Mouse (Mus musculus) testis, adult 2 months (tissue): ENCODE results near the gene Rtn1.

ENCODE experiments used
- CTCF ChIP-seq: fragments of 200-500 bp; IDR thresholded peaks from 2 replicates; pipeline ENCODE4 v1.5.1; 2012; ENCODE audit warnings: low read depth, mild to moderate bottlenecking, inconsistent platforms, low read length, moderate library complexity; ENCODE audit not compliant: control insufficient read depth, insufficient read depth, insufficient replicate concordance
- POLR2A ChIP-seq: fragments of 200-500 bp; IDR thresholded peaks from 2 replicates; pipeline ENCODE4 v1.6.1; 2012; ENCODE audit warnings: low read depth, mild to moderate bottlenecking, inconsistent platforms, low read length, moderate library complexity; ENCODE audit not compliant: control insufficient read depth

DNA sequence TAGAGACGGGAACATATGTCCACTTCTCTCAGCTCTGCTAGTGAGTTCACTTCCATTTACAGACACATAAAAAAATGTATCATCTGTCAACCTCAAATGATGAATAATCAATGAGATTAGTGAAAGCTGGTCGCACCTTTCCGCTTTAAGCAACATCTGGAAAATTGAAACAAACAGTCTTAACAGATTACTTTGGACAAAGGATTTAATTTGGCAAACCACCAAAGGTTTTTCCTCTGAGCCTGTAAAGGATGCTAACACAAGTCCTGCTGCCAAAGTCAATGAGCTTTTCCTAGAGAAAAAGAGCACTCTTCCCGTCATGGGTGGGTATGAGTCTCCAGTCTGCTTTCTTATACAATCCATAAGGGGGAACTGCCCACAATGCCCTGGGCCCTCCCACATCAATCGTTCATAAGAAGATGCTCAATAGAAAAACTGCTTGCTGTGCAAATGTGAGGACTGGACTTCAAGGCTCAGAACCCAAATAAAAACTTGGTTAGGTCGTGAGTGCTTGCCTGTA lies 30.2 kb upstream of the Rtn1 start:
- TF ChIP-seq CTCF, result no peak
- TF ChIP-seq POLR2A, result no peak
